Mouse (Mus musculus) A20 (cell line): ENCODE data around the gene Amer3.
A peak's percentile ranks its signal among the peaks of the same experiment; 100 is the strongest.
"Not testable (repeated sequence)": the region's sequence is repeated elsewhere in the genome, so short reads cannot be mapped to it uniquely, and the experiment has no call there.

Experiments
- DNase-seq: peaks from one replicate; pipeline ENCODE4 v3.0.0-alpha.2; 2011; ENCODE audit warnings: low read depth, low spot score

Amer3 gene

GRCm38 (mm10) chr1:34578851-34579781, at the start of gene Amer3:
Gene Amer3, plus strand, starts transcription at chr1:34579657.
- no peak for DNase-seq

- DNase-seq: not testable (repeated sequence)
Measured at GRCm38 (mm10) chr1:34534574-34534973, 44.9 kb upstream of the Amer3 start.

- not testable (repeated sequence) for DNase-seq
Measured at GRCm38 (mm10) chr1:34535043-34535698, 44.3 kb upstream of the Amer3 start, which contains the start of gene Cfc1. Gene Cfc1, plus strand, starts transcription at chr1:34535648.

- DNase-seq: no peak
Measured at GRCm38 (mm10) chr1:34536291-34536766, 43.1 kb upstream of the Amer3 start.

- DNase-seq: peak; percentile 49
Measured at GRCm38 (mm10) chr1:34536767-34537485, 42.5 kb upstream of the Amer3 start.

GRCm38 (mm10) chr1:34547074-34547473, 32.4 kb upstream of the Amer3 start:
- DNase-seq: no peak

GRCm38 (mm10) chr1:34553690-34554089, 25.8 kb upstream of the Amer3 start:
- DNase-seq: no peak

- no peak for DNase-seq
Measured at GRCm38 (mm10) chr1:34554275-34554674, 25.2 kb upstream of the Amer3 start.

GRCm38 (mm10) chr1:34560843-34561242, 18.6 kb upstream of the Amer3 start, which contains the start of gene Prss40:
Gene Prss40, minus strand, starts transcription at chr1:34560943.
- DNase-seq: no peak

GRCm38 (mm10) chr1:34564383-34565045, 14.9 kb upstream of the Amer3 start:
- peak; percentile 13 for DNase-seq

- DNase-seq: no peak
Measured at GRCm38 (mm10) chr1:34568120-34568519, 11.3 kb upstream of the Amer3 start.

- peak; percentile 17 for DNase-seq
Measured at GRCm38 (mm10) chr1:34569876-34570275, 9.6 kb upstream of the Amer3 start.

- no peak for DNase-seq
Measured at GRCm38 (mm10) chr1:34571431-34571830, 8.0 kb upstream of the Amer3 start.

- peak; percentile 29 for DNase-seq
Measured at GRCm38 (mm10) chr1:34573221-34573620, 6.2 kb upstream of the Amer3 start.

GRCm38 (mm10) chr1:34579782-34580356, 412 bp downstream of the Amer3 start:
- DNase-seq: no peak

GRCm38 (mm10) chr1:34582218-34582617, 2.8 kb downstream of the Amer3 start:
- no peak for DNase-seq

- DNase-seq: peak; percentile 27
Measured at GRCm38 (mm10) chr1:34583821-34584263, 4.4 kb downstream of the Amer3 start.

- no peak for DNase-seq
Measured at GRCm38 (mm10) chr1:34584736-34585135, 5.3 kb downstream of the Amer3 start.

- no peak for DNase-seq
Measured at GRCm38 (mm10) chr1:34587298-34588096, 8.0 kb downstream of the Amer3 start.

- DNase-seq: no peak
Measured at GRCm38 (mm10) chr1:34600000-34600399, 20.5 kb downstream of the Amer3 start.
